Mouse (Mus musculus) gastrocnemius, postnatal 14 days (tissue): ENCODE measurements at regions not wholly inside any gene's neighbourhood (a gene's known extent, or its start where the extent isn't known, plus 50 kb on each side); places are given as distances from the start of the nearest gene placed in this dataset.
"Not testable (repeated sequence)": the region's sequence is repeated elsewhere in the genome, so short reads cannot be mapped to it uniquely, and the experiment has no call there.

ENCODE experiments used
- DNase-seq: peaks from one replicate; pipeline ENCODE4 v3.0.0; 2021; ENCODE audit warnings: mixed read lengths
- intact Hi-C: fragments of 180-260 bp; cut with DNase I; formaldehyde crosslinking; loops from one replicate; pipeline ENCODE4 v1.15.1; 2025; ENCODE audit warnings: low total_unique reads

DNA sequence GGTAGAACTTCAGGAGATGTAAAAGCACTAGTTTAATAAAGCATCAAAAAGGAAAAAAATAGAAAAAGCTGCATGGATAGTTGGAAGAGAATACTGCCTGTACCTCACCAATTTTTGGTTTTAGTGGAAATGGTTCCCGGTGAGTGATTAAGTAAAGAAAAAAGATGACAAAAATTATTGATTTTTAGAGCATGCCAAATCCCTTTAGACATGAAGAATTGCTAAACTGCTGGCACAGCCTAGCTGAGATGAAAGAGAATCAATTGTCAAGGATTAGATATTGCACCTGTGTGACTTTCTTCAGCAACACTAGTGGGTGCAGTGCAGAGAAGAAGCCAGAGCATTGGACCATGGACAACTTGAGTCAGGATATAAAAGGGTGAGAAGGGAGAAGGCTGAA lies 348.7 kb upstream of the Cpeb2 start:
- intact Hi-C loops: no loop called here
- no peak for DNase-seq

DNA sequence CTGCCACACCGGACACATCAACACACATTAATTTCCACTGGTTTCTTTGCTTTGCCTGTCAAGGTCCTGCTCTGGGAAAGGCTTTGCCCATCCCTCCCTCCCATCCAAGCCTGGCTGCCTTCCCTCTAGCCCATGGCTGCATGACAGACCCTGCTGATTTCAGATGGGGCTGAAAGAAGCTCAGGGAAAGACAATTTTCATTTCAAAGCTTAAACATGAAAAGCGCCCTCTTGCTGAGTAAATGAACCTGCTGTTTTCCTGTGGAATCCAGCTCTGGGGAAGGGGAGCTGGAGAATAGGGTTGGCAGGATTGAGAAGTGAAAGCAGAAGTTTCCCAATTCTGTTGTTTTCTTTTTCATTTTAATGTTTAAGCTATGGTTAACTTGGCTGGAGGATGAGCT lies 341.1 kb upstream of the Cpeb2 start:
- intact Hi-C loops: no loop called here
- DNase-seq: no peak

DNA sequence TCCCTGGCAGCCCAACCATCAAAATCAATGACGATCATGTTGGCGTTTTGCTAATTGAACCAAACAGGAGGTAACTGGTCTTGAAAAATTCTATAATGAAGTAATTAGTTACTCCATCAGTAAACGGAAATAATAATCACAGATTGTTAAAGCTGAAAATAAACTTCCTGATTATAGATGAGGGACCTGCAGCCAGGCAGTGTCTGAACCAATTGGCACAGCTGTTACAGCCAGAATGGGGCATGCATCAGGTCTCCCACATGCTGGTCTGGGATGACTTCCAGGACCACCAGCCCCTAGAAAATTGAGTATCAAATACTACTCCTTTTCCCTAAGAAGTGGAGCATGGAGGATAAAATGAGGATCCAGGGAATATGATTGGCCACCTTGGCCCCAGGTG lies 326.8 kb upstream of the Cpeb2 start:
- DNase-seq: no peak
- intact Hi-C loops: no loop called here

DNA sequence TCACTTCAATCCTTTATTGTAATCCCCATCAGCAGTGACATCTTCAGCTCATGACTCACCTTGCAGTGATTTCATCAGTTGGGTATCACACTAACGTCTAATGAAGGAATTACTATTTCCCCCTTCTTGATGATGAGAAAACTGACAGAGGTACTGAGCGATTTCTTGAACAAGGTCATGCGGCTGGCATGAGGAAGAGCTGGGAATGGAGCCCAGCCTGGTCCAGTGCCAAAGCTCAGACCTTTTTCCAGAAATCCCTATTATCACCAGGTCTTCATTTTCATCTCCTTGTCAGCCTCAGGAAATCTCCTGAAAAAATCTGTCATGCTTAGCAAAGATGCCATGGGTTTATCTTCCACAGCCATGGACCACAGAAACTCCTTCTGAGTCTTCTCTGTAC lies 313.6 kb upstream of the Cpeb2 start:
- intact Hi-C loops: no loop called here
- DNase-seq: no peak

DNA sequence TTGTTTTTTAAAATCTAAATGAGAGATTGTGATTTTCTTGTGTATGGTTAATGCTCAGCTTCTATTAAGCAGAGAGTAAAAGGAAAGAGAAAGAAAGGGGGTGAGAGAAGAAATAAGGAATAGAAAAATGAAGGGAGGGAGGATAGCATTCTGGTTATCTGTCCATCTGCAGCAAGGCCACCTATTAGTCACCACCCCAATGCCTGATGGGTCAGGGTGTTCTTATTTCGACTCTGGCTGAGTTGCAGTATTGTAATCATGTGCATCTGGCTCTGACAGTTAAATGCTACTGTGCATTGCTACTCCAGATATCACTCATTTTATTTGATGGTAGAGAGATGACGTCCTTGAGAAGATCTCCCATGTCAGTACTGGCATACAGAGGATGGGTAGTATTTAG lies 300.9 kb upstream of the Cpeb2 start:
- intact Hi-C loops: no loop called here
- DNase-seq: no peak

DNA sequence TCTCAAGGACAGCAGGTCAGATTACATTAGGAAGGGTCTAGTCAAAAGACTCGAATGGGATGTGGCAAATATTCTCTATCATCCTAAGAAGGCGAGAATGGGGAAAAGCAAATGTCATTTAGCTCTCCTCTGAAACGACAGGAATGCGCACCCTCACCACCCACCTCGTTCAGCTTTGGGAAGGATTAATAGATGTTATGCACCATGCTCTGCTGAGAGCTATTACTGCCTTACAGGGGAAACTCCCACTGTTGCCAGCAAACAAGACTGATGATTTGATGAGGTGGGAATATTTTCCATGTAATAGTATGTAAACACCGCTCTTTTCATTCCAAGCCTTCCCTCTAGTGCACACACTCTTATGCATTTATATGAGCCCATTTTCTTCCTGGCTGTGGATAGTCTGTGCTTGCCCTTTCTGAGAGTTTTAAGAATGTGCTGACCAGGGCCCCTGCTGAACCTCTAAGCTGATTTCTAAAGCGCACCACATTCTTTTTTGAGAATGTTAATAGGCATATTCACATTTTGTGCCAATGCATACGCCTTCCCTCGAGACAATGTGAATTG lies 273.6 kb upstream of the Cpeb2 start:
- no peak for DNase-seq
- intact Hi-C loops: no loop called here

DNA sequence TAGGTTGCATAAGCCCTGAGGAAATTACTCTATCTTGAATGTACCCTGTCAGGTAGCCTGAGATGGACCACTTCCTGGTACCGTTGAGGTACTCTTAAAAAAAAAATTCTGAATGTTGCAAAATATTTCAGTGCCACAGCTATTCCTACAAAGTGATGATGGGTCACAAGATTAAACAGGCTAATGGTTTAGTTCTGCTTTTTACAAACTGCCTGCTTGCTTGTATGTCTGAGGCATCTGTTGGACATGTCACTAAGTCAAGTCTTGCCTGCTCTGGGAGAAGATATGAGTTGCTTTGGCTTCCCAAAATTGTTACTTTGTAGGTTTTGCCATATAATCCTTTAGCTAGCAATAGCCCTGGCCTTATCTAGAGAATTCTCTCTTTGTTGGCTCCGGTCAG lies 266.0 kb upstream of the Cpeb2 start:
- DNase-seq, intact Hi-C loops: not testable (repeated sequence)

DNA sequence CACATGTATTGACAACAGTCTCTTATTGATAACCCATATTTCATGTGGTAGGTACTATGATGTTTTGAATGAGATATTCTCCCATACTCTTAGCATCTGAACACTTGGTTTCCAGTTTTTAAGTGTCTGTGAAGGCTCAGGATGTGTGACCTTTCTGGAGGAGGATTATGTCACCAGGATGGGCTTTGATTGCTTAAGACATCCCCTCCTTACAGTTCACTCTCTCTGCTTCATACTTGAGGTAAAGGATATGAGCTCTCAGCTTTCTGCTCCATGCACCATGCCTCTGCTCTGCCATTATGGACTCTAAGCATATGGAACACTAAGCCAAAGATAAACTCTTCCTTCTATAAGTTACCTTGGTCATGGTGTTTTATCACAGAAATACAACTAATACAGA lies 263.8 kb upstream of the Cpeb2 start:
- DNase-seq: no peak
- intact Hi-C loops: no loop called here

DNA sequence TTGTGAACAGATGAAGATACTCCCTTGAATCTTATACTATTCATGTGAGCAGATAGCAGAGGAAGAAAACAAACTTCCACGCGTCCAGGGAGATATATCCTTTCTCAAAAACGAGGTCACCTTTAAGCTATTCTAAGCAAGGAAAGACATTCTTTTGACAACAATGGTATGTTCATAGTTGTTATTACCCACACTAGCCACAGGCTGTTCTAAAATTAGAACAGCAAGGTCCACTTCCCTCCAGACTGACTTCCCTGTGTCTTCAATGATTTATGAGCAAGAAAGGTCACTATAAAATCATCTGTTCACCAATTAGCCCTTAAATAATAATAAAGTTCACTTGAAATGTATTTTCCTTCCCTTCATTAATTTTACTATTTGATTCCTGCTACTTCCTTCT lies 263.3 kb upstream of the Cpeb2 start:
- no peak for DNase-seq
- intact Hi-C loops: no loop called here

DNA sequence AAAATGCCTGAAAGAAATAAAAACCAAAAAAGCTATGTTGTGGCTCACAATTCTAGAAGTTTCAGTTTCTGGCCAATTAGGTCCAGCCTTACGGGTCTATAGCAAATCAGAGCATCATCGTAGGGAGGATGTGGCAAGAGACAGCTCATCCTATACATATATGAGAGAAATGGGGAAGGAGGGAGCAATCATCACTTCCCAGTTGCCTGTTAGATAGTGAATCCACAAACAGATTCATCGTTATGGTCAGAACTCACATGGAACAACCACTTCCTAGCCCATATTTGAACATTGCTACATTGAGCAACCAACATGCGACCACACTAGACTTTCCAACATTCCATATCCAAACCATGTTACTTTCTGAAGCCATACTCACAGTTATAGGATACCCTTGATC lies 255.9 kb upstream of the Cpeb2 start:
- no peak for DNase-seq
- intact Hi-C loops: no loop called here

DNA sequence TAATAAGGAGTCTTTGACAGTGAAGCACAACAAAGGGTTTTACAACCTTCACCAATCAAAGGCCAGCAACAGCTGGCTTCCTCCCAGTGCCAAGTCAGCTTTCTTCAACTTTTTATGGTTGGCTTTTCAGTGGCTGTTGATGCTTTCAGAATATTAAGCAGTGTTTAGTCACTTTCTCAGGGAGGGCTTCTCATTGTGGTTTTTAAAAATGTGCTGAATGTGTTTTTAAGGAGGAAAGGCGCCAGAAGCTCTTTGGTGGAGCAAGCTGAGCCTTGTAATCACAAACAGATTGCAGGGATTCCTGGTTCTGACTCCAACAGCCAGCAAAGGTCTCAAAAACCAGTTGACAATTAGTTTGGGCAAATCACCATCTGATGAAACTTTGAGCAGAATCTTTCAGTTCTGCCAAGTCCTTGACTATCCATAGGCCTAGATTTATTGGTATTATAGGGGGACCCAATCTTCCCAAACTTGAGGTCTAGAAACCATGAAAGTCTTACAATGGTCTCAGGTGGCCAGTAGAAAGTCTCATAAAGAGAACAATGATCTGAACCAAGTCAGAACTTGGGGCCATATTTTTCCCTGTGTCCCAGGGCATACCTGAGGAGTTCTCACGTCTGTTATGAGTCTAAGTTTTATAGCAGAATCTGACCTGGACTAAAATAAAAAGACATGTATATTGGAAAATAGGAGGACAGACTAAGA lies 251.9 kb upstream of the Cpeb2 start:
- intact Hi-C loops: no loop called here
- DNase-seq: no peak

DNA sequence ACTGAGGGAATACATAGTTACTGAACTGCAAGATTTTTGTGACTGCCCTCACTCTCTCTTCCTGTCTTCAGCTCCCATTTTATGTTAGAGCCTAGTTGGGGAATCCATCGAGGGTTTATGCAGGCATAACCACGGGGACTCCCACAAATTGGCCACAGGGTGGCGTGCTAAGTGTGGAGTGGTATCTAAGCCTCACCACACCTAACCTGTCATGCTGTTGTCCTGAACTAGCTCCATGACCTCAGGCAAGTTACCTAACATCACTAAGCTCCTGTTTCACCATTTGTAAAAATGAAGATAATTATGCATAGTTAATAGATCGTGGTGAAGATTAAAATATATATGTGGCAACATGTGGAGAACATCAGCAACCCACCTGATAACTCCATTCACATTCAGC lies 246.8 kb upstream of the Cpeb2 start:
- DNase-seq: peak; percentile 7
- intact Hi-C loops: no loop called here

DNA sequence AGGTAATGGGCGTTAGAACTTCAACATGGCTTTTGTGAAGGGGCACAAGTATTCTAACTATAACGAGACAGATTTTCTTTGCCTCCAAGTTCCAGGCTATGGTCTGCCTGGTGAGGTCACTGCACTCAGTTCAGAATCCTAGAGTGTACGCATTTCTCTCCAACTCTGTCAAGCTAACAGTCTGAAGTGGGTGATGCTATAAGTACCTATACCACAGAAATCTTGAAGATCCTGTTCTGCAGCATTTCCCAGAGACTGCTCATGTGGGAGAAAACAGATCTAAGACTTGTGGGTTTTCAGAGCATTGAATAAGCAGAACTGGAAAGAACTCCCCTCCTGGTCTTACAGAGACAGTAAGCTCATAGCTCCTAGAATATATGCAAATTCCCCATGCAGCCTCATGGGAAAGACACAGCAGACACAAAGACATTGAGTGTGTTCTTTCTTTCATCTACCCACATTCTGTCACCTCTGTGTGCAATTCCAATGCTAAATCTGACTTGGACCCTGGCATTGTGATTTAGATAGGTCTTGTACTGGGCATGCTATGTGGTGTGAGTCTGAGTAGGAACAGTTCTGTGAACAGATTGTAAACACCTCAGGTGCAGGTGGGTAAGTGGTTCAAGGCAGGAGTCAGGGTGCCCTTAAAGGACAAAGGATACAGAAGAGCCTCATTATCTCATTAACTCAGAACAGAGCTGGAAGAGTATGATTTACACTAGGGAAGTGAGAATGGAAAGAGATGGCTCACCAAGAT lies 245.1 kb upstream of the Cpeb2 start:
- no peak for DNase-seq
- intact Hi-C loops: no loop called here

DNA sequence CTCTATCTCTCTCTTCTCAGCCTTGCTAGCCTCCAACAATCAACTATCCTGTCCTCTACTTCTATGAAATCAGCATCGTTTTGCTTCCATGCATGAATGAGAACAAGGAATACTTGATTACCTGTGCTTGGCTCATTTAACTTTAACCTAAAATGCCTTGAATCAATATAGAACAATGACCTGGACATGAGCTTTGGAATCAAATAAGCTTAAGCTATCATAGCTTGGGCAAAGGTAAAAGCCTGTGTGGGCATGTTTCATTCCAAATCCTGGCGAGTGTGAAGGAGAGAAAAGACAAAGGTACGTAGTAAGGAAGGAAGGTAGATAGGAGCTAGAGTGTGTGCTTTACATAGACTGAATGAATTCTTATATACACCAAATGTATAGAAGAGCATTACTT lies 243.7 kb upstream of the Cpeb2 start:
- intact Hi-C loops: no loop called here
- DNase-seq: no peak

DNA sequence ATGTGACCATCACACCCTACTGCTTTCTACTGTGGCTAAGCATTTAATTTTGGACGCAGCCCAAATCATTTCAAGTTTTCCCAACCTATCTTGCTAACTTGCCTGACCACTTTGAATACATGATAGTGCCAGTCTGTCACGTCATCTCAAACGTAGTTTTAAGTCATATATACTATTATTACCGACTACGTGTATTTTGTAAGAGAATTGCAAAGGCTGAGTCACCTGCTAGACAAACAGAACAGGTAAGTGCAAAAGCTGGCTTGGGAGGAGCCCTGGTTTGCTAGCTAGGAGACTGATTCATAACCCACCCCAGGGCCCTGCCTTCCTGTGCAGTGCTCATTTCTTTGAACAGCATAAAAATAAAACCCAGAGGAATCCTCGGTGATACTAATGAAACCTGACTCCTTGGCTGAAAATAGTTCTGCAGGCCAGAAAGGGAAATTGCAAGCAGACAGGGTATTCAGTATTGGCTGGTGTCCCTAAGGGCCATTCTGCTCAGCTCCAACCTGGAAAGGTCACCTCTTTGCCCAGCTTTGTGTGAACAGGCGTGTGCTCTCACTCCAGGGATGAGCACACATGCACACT lies 208.9 kb upstream of the Cpeb2 start:
- no peak for DNase-seq
- intact Hi-C loops: no loop called here

DNA sequence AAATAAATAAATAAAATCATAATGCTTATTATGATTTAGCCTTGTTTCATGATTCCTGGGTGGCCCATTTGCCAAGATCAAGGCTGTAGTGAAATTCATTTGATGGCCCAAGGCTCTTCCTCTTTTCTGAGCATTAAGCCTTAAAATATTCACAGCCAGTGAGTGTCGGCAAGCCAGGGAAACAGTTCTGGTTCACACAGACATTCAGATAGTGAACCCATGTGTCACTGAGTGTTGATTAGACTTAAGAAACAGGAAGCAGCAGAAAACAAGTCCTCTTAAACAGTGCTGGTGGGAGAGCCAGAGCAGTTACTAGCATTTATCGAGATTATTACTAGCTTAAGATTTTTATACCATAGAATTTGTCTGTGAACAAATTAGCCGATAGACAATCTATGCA lies 201.7 kb upstream of the Cpeb2 start:
- intact Hi-C loops: no loop called here
- no peak for DNase-seq

DNA sequence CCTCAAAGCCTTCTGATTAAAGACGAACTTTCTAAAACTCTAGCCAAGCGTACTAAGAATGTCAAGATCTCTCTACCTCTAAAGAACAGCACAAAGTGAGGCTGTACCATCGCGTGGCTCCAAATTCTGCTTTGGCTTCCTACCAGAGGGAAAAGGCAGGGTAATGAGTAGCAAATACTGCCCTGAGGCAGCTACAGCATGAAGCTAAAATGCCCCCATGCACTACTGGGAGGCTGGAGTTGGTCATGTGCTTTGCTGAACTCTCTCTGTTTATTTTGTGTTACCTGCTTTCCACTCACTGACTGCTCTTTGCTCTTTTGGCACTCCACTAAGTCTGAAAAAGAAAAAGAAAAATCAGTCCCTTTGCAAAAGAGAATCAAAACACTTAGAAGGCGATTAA lies 201.1 kb upstream of the Cpeb2 start:
- DNase-seq: no peak
- intact Hi-C loops: no loop called here

DNA sequence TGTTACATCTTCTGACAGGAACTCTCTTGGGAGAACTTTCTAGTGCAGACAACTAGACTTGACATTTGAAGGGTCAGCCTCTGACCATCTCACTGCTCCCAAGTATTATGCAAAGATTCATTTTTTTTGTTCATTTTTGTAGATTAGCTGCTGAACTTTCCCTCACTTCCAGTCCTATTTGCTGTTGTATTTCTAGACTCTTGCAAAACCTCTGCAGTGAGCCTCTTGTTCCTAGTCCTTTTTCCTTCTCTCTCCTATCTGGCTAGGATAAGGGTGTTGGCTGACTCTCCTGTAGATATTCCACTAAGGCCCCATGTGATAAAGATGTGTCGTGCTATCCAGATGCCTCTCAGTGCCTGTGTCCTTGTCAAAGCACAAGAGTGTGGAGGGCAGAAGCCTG lies 198.5 kb upstream of the Cpeb2 start:
- DNase-seq: no peak
- intact Hi-C loops: no loop called here

DNA sequence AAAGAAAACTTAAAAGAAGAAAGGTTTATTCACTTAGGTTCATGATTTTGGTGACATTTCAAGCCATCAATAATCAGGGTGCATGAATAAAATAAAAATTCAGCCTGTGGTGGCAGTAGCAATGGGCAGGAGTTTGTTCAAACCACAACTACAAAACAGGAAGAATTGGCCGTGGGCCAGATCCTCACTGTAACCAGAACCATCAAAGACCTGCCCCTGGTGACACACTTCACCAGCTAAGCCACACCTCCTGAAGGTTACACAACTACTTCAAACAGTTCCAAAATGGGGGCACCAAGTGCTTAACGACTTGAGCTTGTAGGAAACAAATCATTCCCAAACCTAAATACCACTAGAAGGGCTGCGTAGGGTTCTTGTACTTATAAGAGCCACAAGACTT lies 195.4 kb upstream of the Cpeb2 start:
- intact Hi-C loops: no loop called here

DNA sequence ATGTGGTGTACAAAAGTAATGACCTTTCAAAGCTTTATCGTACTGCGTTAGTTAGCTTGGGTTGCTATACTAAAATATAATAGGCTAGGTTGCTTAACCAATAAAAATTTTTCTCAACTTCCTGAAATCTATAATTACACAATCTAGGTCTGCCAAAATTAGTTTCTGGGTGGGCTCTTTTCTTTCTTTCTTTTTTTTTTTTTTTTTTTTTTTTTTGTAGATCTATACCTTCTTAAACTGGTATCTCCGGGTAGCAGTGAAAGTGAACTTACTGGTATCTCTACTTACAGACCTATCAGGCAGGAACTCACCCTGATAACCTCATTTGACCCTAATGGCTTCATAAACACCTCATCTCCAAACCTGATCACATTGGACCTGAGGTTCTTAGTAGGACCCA lies 193.4 kb upstream of the Cpeb2 start:
- intact Hi-C loops: no loop called here

More for the DNA sequence above, 195.4 kb upstream of the Cpeb2 start:
- DNase-seq: no peak

DNA sequence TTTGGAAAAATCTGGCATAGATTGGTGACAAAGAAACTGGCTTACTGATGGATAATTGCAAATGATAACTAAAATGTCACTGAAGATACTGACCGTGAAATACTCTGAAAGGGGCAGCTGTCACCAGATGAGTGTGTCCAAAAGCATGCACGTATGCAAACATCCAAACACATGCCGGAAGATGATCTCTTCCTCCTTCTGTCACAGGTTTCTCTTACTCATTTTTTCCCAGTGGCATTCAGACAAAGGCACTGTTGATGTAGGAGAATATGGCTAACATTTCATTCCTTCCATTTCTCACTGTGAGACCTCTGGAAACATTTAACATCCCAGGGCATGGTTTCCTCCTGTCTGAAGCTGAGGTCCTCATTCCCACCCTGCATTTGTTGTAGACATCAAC lies 190.4 kb upstream of the Cpeb2 start:
- intact Hi-C loops: no loop called here
- no peak for DNase-seq

More for the DNA sequence above, 193.4 kb upstream of the Cpeb2 start:
- no peak for DNase-seq
